Mouse (Mus musculus) kidney, adult 8-10 months (tissue): Measurements from ENCODE around the gene Dspp.

Experiments used
- DNase-seq, 2 experiments: peaks; one replicate each; pipeline ENCODE4 v3.0.0; 2022

Dspp gene

GRCm38 (mm10) chr5:104170412-104170811, at the start of gene Dspp:
Dspp (plus strand) TSS chr5:104170712.
- DNase-seq, result no peak

- DNase-seq, result no peak
Measured at GRCm38 (mm10) chr5:104124016-104124658, 46.4 kb upstream of the Dspp start.

- no peak for DNase-seq
Measured at GRCm38 (mm10) chr5:104126561-104127320, 43.8 kb upstream of the Dspp start.

GRCm38 (mm10) chr5:104127351-104127750, 43.2 kb upstream of the Dspp start:
- DNase-seq, result no peak

- no peak for DNase-seq
Measured at GRCm38 (mm10) chr5:104128281-104129031, 42.1 kb upstream of the Dspp start.

- no peak for DNase-seq
Measured at GRCm38 (mm10) chr5:104130891-104131290, 39.6 kb upstream of the Dspp start.

GRCm38 (mm10) chr5:104131544-104131943, 39.0 kb upstream of the Dspp start:
- peak; percentile 56 to 61 for DNase-seq

GRCm38 (mm10) chr5:104133752-104134151, 36.8 kb upstream of the Dspp start:
- no peak for DNase-seq

- no peak for DNase-seq
Measured at GRCm38 (mm10) chr5:104137920-104138541, 32.5 kb upstream of the Dspp start.

GRCm38 (mm10) chr5:104141067-104141466, 29.4 kb upstream of the Dspp start:
- DNase-seq, result no peak

GRCm38 (mm10) chr5:104144057-104144456, 26.5 kb upstream of the Dspp start:
- peak in 1 of 2 experiments; percentile 6 for DNase-seq

GRCm38 (mm10) chr5:104149349-104149748, 21.2 kb upstream of the Dspp start:
- DNase-seq, result peak; percentile 56 to 59

GRCm38 (mm10) chr5:104150196-104150595, 20.3 kb upstream of the Dspp start:
- DNase-seq, result no peak

- no peak for DNase-seq
Measured at GRCm38 (mm10) chr5:104157701-104158100, 12.8 kb upstream of the Dspp start.

- DNase-seq, result peak; percentile 23 to 49
Measured at GRCm38 (mm10) chr5:104158332-104159052, 12.0 kb upstream of the Dspp start.

GRCm38 (mm10) chr5:104160581-104160980, 9.9 kb upstream of the Dspp start:
- DNase-seq, result no peak

GRCm38 (mm10) chr5:104161390-104161789, 9.1 kb upstream of the Dspp start:
- peak; percentile 54 to 58 for DNase-seq

- DNase-seq, result no peak
Measured at GRCm38 (mm10) chr5:104163536-104163935, 7.0 kb upstream of the Dspp start.

GRCm38 (mm10) chr5:104173094-104173493, 2.6 kb downstream of the Dspp start:
- no peak for DNase-seq

GRCm38 (mm10) chr5:104183743-104184142, 13.2 kb downstream of the Dspp start:
- no peak for DNase-seq

GRCm38 (mm10) chr5:104187281-104187680, 16.8 kb downstream of the Dspp start:
- no peak for DNase-seq

- no peak for DNase-seq
Measured at GRCm38 (mm10) chr5:104195086-104195485, 24.6 kb downstream of the Dspp start.
